Mouse (Mus musculus) lung, embryonic 16.5 days (tissue): ENCODE data around the gene Fam122a. TPM values are rescaled to one million over a fixed set of nuclear protein-coding genes. Genes with fewer than 3 reads are reported as not detected.

Experiments
- ATAC-seq: fragments of 200-750 bp; cut with Nextera tagmentation; 2 replicates; pipeline ENCODE4 v1.8.0; 2017; ENCODE audit warnings: low read depth, mild to moderate bottlenecking, moderate library complexity
- H3K27ac ChIP-seq: fragments of 300-500 bp; sonication (generic); 2 replicates; pipeline ENCODE4 v1.5.1; 2014; ENCODE audit warnings: mild to moderate bottlenecking, control low read depth, low read length
- H3K27me3 ChIP-seq: fragments of 300-500 bp; sonication (generic); 2 replicates; pipeline ENCODE4 v1.6.1; 2014; ENCODE audit warnings: low read depth, low read length, mixed read lengths; ENCODE audit not compliant: control insufficient read depth, insufficient read depth
- H3K36me3 ChIP-seq: fragments of 300-500 bp; sonication (generic); 2 replicates; pipeline ENCODE4 v1.6.1; 2014; ENCODE audit warnings: low read length; ENCODE audit not compliant: control insufficient read depth, insufficient read depth
- H3K4me1 ChIP-seq: fragments of 300-500 bp; sonication (generic); replicated peaks from 2 replicates; pipeline ENCODE4 v1.6.1; 2014; ENCODE audit warnings: low read length, mixed read lengths; ENCODE audit not compliant: control insufficient read depth, insufficient read depth
- H3K4me2 ChIP-seq: fragments of 300-500 bp; sonication (generic); 2 replicates; pipeline ENCODE4 v1.6.1; 2014; ENCODE audit warnings: low read depth, low read length, control low read depth
- H3K4me3 ChIP-seq: fragments of 300-500 bp; sonication (generic); 2 replicates; pipeline ENCODE4 v1.5.1; 2014; ENCODE audit warnings: mild to moderate bottlenecking, low read length, control low read depth
- H3K9ac ChIP-seq: fragments of 300-500 bp; sonication (generic); 2 replicates; pipeline ENCODE4 v1.6.1; 2014; ENCODE audit warnings: low read length, control low read depth
- H3K9me3 ChIP-seq: fragments of 300-500 bp; sonication (generic); 2 replicates; pipeline ENCODE4 v1.6.1; 2016; ENCODE audit warnings: low read length; ENCODE audit not compliant: control insufficient read depth
- WGBS: fragments of 180-500 bp; shearing (Covaris S2); extraction: QIAGEN DNeasy Blood & Tissue Kit; methylation state at CpG from one replicate; pipeline ENCODE4 v1.1.7; 2014; 5-methylcytosine and 5-hydroxymethylcytosine counted together
- polyA plus RNA-seq: library from polyadenylated mRNA; unstranded; fragments of >200 nt; fragmentation: Nextera tagmentation; extraction: Ambion mirVana; gene quantifications from 2 replicates; pipeline ENCODE4 v1.2.1, GENCODE M21; 2015

The Fam122a gene
- polyA plus RNA-seq: 39.2 and 41.1 TPM in 2 replicates

GRCm38 (mm10) chr19:24476929-24477882, at the start of gene Fam122a:
TSS of gene Fam122a (minus strand) at chr19:24477356.
- H3K27ac ChIP-seq: peak within 1 kb of the TSS; percentile 93

DNA sequence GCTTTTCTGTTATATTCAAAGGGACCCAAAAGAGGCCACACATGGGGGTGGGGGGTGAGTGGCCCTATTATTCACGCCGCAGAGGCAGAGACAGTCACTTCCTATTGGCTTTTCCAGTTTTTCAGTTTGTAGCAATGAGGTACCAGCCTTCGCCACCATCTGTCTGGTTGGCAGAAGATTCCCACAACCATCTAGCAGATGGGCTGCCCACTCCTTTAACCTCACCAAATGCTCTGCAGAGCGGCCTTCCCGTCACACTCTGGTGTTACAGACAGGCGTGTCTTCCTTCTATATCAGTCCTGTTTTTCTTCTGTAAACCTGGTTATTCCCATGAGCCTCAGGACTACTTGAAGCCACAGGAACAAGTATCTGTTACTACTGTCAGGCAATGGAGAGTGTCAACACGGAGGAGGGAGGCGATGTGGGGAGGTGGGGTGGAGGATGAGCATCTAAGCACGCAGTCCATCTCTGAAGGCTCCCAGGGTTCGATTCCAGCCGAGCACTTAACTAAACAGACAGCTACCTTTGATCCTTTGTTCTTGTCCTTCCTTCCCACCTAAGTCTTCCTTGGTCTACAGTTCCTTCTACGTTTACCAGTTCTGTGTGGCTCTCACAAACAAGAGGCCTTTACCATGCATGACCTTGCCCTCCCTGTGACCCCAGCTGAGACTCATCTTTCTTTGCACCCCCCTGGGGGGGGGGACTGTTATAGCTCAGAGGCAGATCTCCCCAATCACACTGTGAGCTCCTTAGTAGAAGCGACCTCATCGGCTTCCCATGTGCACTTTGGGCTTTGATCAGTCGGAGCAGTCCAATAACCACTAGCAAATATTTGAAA, 46.5 kb upstream of the Fam122a start:
- Histone ChIP-seq H3K27me3 (no peaks in the 10 kb centered on the region), H3K4me2 (no peak overlapping the region), H3K36me3 (no peaks in the 10 kb centered on the region), H3K9me3 (no peaks in the 10 kb centered on the region), H3K9ac (no peak overlapping the region), H3K4me1 (no peaks in the 10 kb centered on the region), H3K4me3 (no peak overlapping the region), H3K27ac (no peak overlapping the region)
- no peak for ATAC-seq
- WGBS: 79% methylated on average over 15 of the region's 15 CpGs

More at GRCm38 (mm10) chr19:24476929-24477882, at the start of gene Fam122a:
- Histone ChIP-seq H3K4me2 (peak within 1 kb of the TSS; percentile 77), H3K9ac (peak within 1 kb of the TSS; percentile 96), H3K4me1 (peaks cover 6% of the 10 kb centered on the region), H3K9me3 (no peaks in the 10 kb centered on the region), H3K36me3 (peaks cover 6% of the 10 kb centered on the region), H3K4me3 (peak within 1 kb of the TSS; percentile 90), H3K27me3 (no peaks in the 10 kb centered on the region)
- WGBS: under 1% methylated on average over 78 of the region's 92 CpGs
- peak; percentile 99 for ATAC-seq

GRCm38 (mm10) chr19:24521997-24522396, 44.8 kb upstream of the Fam122a start:
- Histone ChIP-seq H3K4me2 (no peak overlapping the region), H3K36me3 (no peaks in the 10 kb centered on the region), H3K9ac (no peak overlapping the region), H3K9me3 (no peaks in the 10 kb centered on the region), H3K27ac (no peak overlapping the region), H3K4me3 (no peak overlapping the region), H3K4me1 (no peaks in the 10 kb centered on the region), H3K27me3 (no peaks in the 10 kb centered on the region)
- no peak for ATAC-seq
- WGBS: 75% methylated on average over 7 of the region's 7 CpGs

DNA sequence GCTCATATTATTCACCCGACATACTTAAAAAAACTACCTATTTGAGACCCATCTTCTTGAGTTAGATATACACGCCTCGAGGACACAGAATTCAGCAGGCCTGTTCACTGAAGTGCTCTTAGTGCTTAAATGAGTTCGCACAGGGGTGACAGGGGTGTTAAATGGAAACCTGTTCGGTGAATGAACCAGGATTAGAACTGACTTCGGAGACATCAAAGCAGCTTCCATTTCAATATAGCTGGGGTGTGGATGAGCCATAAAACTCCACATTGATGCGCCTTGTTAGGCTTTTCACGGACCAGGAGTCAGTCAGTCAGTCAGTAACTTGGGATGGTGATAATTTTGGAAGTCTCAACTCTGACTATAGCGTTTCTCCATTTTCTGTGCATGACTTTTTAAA, 44.0 kb upstream of the Fam122a start:
- no peaks in the 10 kb centered on the region for H3K9me3 ChIP-seq
- WGBS: 63% methylated on average over 9 of the region's 9 CpGs
- H3K27me3 ChIP-seq: no peaks in the 10 kb centered on the region
- no peak overlapping the region for H3K27ac ChIP-seq
- H3K36me3 ChIP-seq: no peaks in the 10 kb centered on the region
- H3K4me1 ChIP-seq: no peaks in the 10 kb centered on the region
- ATAC-seq: no peak
- no peak overlapping the region for H3K4me2 ChIP-seq
- no peak overlapping the region for H3K4me3 ChIP-seq
- H3K9ac ChIP-seq: no peak overlapping the region

DNA sequence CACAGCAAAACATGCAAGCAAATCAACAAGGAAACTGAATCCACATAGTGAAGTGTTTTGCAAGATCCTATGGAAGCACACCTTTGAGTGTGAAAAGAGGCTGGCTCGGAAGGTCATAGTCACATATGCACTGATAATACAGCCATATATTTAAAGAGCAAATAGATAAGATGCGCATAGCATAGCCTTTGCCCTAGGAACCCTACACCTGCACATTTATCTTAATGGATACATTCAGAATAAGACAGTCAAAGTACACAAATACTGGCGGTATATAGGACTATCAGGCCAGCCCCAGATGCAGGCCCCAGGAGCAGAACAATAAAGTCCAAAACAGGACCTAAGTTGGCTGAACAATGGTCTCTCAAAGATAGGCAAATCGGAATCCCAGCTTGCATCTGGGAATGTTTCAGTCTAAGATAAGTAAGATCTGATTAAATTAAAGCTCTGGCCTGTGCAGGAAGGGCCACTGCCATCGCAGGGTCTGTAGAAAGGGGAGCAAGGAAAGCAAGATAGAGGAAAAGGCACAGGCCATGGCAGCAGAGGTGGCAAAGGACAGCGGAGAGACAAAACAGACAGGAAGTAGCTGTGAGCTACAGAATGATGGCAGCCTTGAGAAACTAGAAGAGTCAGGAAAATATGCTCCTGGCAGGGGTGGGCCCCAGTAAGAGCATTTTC, 42.7 kb upstream of the Fam122a start:
- Histone ChIP-seq H3K36me3 (no peaks in the 10 kb centered on the region), H3K4me3 (no peak overlapping the region), H3K27ac (no peak overlapping the region), H3K4me1 (peaks cover under 1% of the 10 kb centered on the region; the same call in 1 of the 2 replicates), H3K27me3 (no peaks in the 10 kb centered on the region), H3K9ac (no peak overlapping the region), H3K9me3 (no peaks in the 10 kb centered on the region), H3K4me2 (no peak overlapping the region)
- 74% methylated on average over 6 of the region's 6 CpGs for WGBS
- ATAC-seq: no peak

- no peak overlapping the region for H3K4me2 ChIP-seq
- H3K4me1 ChIP-seq: peaks cover 5% of the 10 kb centered on the region; the same call in 1 of the 2 replicates
- H3K27ac ChIP-seq: no peak overlapping the region
- no peak for ATAC-seq
- no peaks in the 10 kb centered on the region for H3K27me3 ChIP-seq
- no peaks in the 10 kb centered on the region for H3K36me3 ChIP-seq
- no peaks in the 10 kb centered on the region for H3K9me3 ChIP-seq
- H3K9ac ChIP-seq: no peak overlapping the region
- no peak overlapping the region for H3K4me3 ChIP-seq
These were observed 41.2 kb upstream of the Fam122a start for GRCm38 (mm10) chr19:24518384-24518783.

DNA sequence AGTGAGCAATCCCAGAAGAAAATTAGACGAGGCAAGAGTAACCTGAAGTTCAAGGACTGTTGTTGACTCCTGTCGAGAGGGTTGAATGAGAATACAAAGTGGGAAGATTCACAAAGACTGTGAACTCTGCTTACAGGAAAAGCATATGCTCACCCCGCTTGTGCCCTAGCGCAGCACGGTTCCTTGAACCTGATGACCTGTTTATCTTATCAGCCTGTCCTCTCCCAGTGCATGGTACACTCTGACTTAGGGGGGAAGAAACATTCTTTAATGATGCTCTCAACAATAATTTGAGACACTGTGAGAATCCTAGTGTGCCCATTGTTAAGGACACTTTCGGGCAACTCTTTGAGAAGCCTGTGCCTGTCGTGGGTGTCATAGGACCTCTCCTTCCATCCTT, 39.9 kb upstream of the Fam122a start:
- H3K9me3 ChIP-seq: no peaks in the 10 kb centered on the region
- no peak overlapping the region for H3K27ac ChIP-seq
- H3K4me2 ChIP-seq: no peak overlapping the region
- no peaks in the 10 kb centered on the region for H3K27me3 ChIP-seq
- H3K4me3 ChIP-seq: no peak overlapping the region
- peaks cover 5% of the 10 kb centered on the region; the same call in 1 of the 2 replicates for H3K4me1 ChIP-seq
- no peaks in the 10 kb centered on the region for H3K36me3 ChIP-seq
- H3K9ac ChIP-seq: no peak overlapping the region
- no peak for ATAC-seq
- 48% methylated on average over 7 of the region's 7 CpGs for WGBS

GRCm38 (mm10) chr19:24515941-24516340, 38.8 kb upstream of the Fam122a start:
- H3K4me1 ChIP-seq: peaks cover 5% of the 10 kb centered on the region; the same call in 1 of the 2 replicates
- WGBS: 82% methylated on average over 3 of the region's 3 CpGs
- no peak overlapping the region for H3K9ac ChIP-seq
- no peak overlapping the region for H3K4me3 ChIP-seq
- ATAC-seq: no peak
- H3K4me2 ChIP-seq: no peak overlapping the region
- H3K36me3 ChIP-seq: no peaks in the 10 kb centered on the region
- H3K9me3 ChIP-seq: no peaks in the 10 kb centered on the region
- no peak overlapping the region for H3K27ac ChIP-seq
- no peaks in the 10 kb centered on the region for H3K27me3 ChIP-seq
